Mouse (Mus musculus) stomach, embryonic 14.5 days (tissue): ENCODE data around the gene Stxbp3. TPM values are rescaled to one million over a fixed set of nuclear protein-coding genes. Genes with fewer than 3 reads are reported as not detected.
"Not testable (repeated sequence)": the region's sequence is repeated elsewhere in the genome, so short reads cannot be mapped to it uniquely, and the experiment has no call there.

Experiments used
- ATAC-seq: fragments of 200-750 bp; cut with Nextera tagmentation; 2 replicates; pipeline ENCODE4 v1.8.0; 2017; ENCODE audit warnings: low read depth, moderate TSS enrichment; ENCODE audit not compliant: insufficient number of reproducible peaks, insufficient read depth, low FRiP score
- H3K27ac ChIP-seq: fragments of 300-500 bp; sonication (generic); 2 replicates; pipeline ENCODE4 v1.5.1; 2014; ENCODE audit warnings: mild to moderate bottlenecking, low read length, moderate library complexity, mixed read lengths
- H3K27me3 ChIP-seq: fragments of 300-500 bp; sonication (generic); 2 replicates; pipeline ENCODE4 v1.6.1; 2014; ENCODE audit warnings: low read length, control low read depth, mixed read lengths; ENCODE audit not compliant: control insufficient read depth, insufficient read depth
- H3K36me3 ChIP-seq: fragments of 300-500 bp; sonication (generic); 2 replicates; pipeline ENCODE4 v1.6.1; 2014; ENCODE audit warnings: mild to moderate bottlenecking, control low read depth, low read length, moderate library complexity, mixed read lengths; ENCODE audit not compliant: control insufficient read depth, insufficient read depth
- H3K4me1 ChIP-seq: fragments of 300-500 bp; sonication (generic); 2 replicates; pipeline ENCODE4 v1.6.1; 2014; ENCODE audit warnings: low read length, control low read depth, mixed read lengths; ENCODE audit not compliant: control insufficient read depth, insufficient read depth
- H3K4me2 ChIP-seq: fragments of 300-500 bp; sonication (generic); replicated peaks from 2 replicates; pipeline ENCODE4 v1.6.1; 2014; ENCODE audit warnings: low read depth, low read length, control low read depth
- H3K4me3 ChIP-seq: fragments of 300-500 bp; sonication (generic); 2 replicates; pipeline ENCODE4 v1.5.1; 2014; ENCODE audit warnings: low read depth, low read length, control low read depth
- H3K9ac ChIP-seq: fragments of 300-500 bp; sonication (generic); replicated peaks from 2 replicates; pipeline ENCODE4 v1.6.1; 2014; ENCODE audit warnings: low read depth, mild to moderate bottlenecking, control low read depth, low read length, moderate library complexity, mixed read lengths
- H3K9me3 ChIP-seq: fragments of 300-500 bp; sonication (generic); 2 replicates; pipeline ENCODE4 v1.6.1; 2016; ENCODE audit warnings: low read depth, low read length, control low read depth; ENCODE audit not compliant: control insufficient read depth
- WGBS: fragments of 180-500 bp; shearing (Covaris S2); extraction: QIAGEN DNeasy Blood & Tissue Kit; methylation state at CpG from one replicate; pipeline ENCODE4 v1.1.7; 2014; 5-methylcytosine and 5-hydroxymethylcytosine counted together
- polyA plus RNA-seq: library from polyadenylated mRNA; unstranded; fragments of >200 nt; fragmentation: Nextera tagmentation; extraction: Ambion mirVana; gene quantifications from 2 replicates; pipeline ENCODE4 v1.2.1, GENCODE M21; 2014

Stxbp3 gene
- polyA plus RNA-seq, 1 experiment from 2014 or later: 43.6 TPM

DNA sequence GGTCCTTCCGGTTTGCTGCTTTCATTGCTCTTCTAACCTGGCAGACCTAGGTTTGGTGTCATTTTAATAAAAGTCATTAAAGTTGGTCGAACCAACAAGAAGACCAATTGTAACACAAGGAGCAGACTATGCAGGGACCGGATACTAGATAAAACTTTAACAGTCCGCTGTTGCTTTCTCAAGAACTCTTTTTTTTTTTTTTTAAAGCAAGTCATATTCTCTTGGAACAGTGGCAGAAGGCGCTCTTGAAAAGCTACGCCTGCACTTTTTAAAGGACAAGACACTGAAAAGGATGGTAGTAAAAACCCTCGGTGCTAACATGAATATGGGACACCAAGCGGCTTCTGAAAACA is 703 bp downstream of the Stxbp3 start:
- Histone ChIP-seq H3K4me3 (peak overlapping the region; percentile 75), H3K4me2 (peak overlapping the region; percentile 61), H3K4me1 (peaks cover 11% of the 10 kb centered on the region), H3K36me3 (peaks cover 6% of the 10 kb centered on the region; the same call in 1 of the 2 replicates), H3K27me3 (no peaks in the 10 kb centered on the region), H3K9me3 (no peaks in the 10 kb centered on the region), H3K9ac (peak overlapping the region; percentile 63), H3K27ac (peak overlapping the region; percentile 86)
- 4% methylated on average over 8 of the region's 8 CpGs for WGBS
- no peak for ATAC-seq

DNA sequence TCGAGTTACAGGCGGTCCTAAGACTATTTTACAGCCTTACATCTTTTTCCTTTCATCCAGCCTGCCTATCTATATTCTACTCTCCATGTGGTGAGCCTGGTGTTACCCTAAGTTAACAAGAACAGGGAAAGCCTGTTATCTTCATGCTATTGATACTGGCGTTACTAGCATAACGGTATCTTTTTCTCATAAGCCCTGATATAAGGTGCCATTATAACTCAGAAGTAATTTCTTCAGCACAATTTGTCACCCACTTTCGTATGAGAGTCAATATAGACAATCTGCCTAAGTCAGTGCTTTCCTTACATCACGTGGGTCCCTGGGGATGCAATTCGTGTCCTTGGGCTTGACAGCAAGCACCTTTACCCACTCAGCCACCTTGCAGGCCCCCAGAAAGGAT is 1.3 kb downstream of the Stxbp3 start:
- no peak for ATAC-seq
- Histone ChIP-seq H3K4me2 (peak overlapping the region; percentile 61), H3K4me1 (peaks cover 11% of the 10 kb centered on the region), H3K36me3 (peaks cover 6% of the 10 kb centered on the region; the same call in 1 of the 2 replicates), H3K27ac (no peak overlapping the region), H3K9ac (no peak overlapping the region), H3K9me3 (no peaks in the 10 kb centered on the region), H3K27me3 (no peaks in the 10 kb centered on the region), H3K4me3 (peak overlapping the region; percentile 75)
- WGBS: 76% methylated on average over 7 of the region's 7 CpGs

DNA sequence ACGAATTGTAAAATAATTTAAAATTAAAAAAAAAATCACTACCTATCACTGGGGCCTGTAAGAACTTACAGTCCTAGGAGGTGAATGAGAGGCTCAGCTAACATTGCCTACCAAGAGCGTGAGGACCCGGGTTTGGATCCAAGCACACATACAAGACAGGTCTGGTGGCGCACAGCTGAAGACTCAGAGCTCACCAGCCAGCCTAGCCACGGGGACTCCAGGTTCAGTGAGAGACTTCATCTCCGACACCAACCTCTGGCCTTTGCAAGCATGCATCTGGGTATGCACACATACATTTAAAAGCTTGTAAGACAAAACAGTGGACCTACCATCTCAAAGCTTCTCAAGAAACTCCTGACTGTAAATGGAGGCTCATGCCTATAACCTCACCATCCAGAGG is 3.4 kb downstream of the Stxbp3 start:
- 92% methylated on average over 6 of the region's 6 CpGs for WGBS
- Histone ChIP-seq H3K36me3 (peaks cover 6% of the 10 kb centered on the region; the same call in 1 of the 2 replicates), H3K4me3 (no peak overlapping the region), H3K27me3 (no peaks in the 10 kb centered on the region), H3K27ac (no peak overlapping the region), H3K9me3 (no peaks in the 10 kb centered on the region), H3K9ac (no peak overlapping the region), H3K4me1 (peaks cover 11% of the 10 kb centered on the region), H3K4me2 (no peak overlapping the region)
- no peak for ATAC-seq

DNA sequence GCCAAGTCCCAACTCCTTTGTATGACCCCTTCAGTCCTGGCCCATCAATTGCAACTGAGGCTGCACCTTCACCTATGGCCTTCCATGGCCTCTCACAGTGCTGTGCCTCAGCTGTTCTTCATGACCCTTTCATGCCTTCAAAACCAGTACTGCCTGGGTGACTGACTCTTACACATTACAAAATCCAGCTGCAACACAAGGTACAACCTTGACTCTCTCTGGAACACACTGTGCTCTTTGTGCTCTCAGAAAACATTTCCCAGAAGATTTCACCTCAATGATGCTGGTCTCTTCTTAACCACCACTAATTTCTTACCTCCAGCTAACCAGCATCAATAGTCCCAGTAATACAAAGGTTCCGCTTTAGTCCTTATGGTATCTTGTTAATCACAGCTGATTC is 6.6 kb downstream of the Stxbp3 start:
- H3K9me3 ChIP-seq, H3K36me3 ChIP-seq, H3K27me3 ChIP-seq, H3K27ac ChIP-seq, H3K4me1 ChIP-seq, H3K4me2 ChIP-seq, H3K9ac ChIP-seq, H3K4me3 ChIP-seq, ATAC-seq: not testable (repeated sequence)
- 94% methylated on average over 1 of the region's 1 CpGs for WGBS

DNA sequence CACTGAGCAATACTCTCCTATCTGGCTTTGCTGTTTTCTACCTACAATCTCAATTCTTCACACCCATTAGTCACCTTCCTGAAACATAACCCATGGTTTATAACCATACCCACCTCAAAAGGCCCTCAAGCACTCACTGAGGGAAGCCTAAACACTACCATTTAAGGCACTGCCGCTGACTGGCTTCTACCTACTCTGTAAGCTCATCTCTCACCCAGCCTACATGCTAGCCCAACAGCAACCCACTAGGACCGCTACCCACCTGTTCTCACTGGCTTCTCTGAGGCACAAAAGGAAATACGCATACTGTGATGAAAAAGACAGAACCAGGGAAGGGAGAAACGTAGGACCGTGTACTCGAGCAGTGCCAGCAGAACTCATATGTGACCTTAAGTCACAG is 8.6 kb downstream of the Stxbp3 start:
- Histone ChIP-seq H3K27me3 (no peaks in the 10 kb centered on the region), H3K4me1 (no peaks in the 10 kb centered on the region), H3K4me3 (no peak overlapping the region), H3K9ac (no peak overlapping the region), H3K36me3 (peaks cover 11% of the 10 kb centered on the region; the same call in 1 of the 2 replicates), H3K9me3 (no peaks in the 10 kb centered on the region), H3K4me2 (no peak overlapping the region), H3K27ac (no peak overlapping the region)
- WGBS: 89% methylated on average over 6 of the region's 6 CpGs
- no peak for ATAC-seq

DNA sequence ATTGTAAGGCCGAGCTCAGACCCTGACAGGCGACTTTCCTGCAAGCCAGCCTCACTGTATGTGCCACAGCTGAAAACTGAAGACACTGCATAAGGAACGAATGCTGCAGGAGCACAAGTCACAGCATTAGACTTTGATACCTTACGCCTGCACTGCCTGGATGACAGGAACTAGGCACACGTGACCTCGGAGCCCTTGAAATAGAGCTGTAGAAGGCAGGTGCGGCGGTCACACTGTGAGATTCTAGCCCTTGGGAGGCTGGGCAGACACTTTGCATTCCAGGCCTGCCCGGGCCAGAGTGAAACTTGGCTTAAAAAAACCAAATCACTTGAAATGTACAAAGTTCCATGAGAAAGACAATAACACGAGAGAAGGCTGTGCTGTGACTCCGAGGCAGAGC is 9.8 kb downstream of the Stxbp3 start:
- 84% methylated on average over 11 of the region's 11 CpGs for WGBS
- H3K4me3 ChIP-seq: no peak overlapping the region
- no peak overlapping the region for H3K9ac ChIP-seq
- no peaks in the 10 kb centered on the region for H3K4me1 ChIP-seq
- no peak overlapping the region for H3K4me2 ChIP-seq
- no peaks in the 10 kb centered on the region for H3K9me3 ChIP-seq
- no peak overlapping the region for H3K27ac ChIP-seq
- peaks cover 14% of the 10 kb centered on the region for H3K36me3 ChIP-seq
- no peaks in the 10 kb centered on the region for H3K27me3 ChIP-seq
- ATAC-seq: no peak

DNA sequence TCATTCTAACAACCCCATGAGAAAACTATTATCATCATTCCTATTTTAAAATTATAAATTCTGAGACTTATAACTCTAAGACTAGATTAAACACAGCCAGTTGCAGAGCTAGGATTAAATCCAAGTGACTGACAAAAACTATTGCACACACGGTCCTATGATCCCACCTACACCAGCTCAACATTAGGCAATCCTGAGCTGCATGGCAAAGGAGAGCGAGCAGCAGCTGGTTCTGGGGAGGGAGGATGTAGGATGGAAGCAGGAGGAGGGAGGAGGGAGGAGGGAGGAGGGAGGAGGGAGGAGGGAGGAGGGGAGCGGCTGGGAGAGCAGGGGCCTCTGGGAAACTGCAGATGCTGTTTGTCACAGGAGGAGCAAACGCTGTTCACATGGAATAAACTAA is 24.7 kb downstream of the Stxbp3 start:
- Histone ChIP-seq H3K4me3 (no peak overlapping the region), H3K9ac (no peak overlapping the region), H3K4me2 (no peak overlapping the region), H3K4me1 (no peaks in the 10 kb centered on the region), H3K27me3 (no peaks in the 10 kb centered on the region), H3K36me3 (peaks cover 13% of the 10 kb centered on the region), H3K9me3 (no peaks in the 10 kb centered on the region), H3K27ac (no peak overlapping the region)
- ATAC-seq: no peak
- 72% methylated on average over 4 of the region's 4 CpGs for WGBS

DNA sequence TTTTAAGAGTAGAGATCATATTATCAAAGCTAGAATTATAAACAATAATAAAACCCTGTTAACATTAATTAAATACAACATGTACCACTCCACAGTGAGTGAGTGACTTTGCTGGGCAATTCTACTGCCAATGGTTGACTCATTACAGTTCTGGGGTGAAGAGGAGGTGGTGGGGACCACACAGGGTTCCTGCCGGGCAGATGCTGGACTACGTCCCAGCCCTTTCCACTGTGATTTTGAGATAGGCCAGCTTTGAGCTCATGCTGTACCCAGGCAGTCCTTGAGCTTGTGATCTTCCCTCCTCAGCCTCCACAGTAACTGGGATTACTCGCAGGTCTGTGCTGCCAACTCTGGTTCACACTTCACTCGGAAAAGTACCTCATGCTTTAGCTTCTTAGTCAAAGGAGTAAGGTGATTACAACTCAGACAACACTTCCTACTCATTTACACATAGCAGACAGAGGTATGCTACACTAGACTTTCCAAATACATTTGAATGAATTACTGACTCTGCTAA is 29.5 kb downstream of the Stxbp3 start:
- H3K9me3 ChIP-seq: no peaks in the 10 kb centered on the region
- H3K27me3 ChIP-seq: no peaks in the 10 kb centered on the region
- 75% methylated on average over 4 of the region's 4 CpGs for WGBS
- H3K4me3 ChIP-seq: no peak overlapping the region
- ATAC-seq: no peak
- H3K4me1 ChIP-seq: no peaks in the 10 kb centered on the region
- no peak overlapping the region for H3K9ac ChIP-seq
- no peak overlapping the region for H3K27ac ChIP-seq
- no peak overlapping the region for H3K4me2 ChIP-seq
- peaks cover 7% of the 10 kb centered on the region; the same call in 1 of the 2 replicates for H3K36me3 ChIP-seq

DNA sequence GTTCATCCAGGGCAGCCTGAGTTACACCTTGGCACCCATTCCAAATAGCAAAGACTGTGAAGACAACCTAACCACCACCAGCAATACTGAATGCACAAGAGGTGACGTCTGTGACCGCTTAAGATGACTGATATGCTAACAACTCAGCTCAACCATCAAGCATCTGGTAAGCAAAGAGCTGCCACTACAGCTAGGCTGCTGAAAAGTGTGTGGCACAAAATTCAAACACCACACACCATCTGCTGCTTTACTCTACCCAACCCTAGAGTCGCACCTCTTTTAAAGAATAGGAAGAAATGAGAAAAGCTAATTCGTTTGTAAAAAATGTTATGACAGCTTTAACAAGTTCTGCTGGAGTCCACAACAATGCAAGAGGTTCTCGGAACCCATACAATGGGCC is 34.7 kb downstream of the Stxbp3 start:
- WGBS: 89% methylated on average over 5 of the region's 5 CpGs
- H3K4me3 ChIP-seq: no peak overlapping the region
- ATAC-seq: no peak

More for the DNA sequence above, 34.7 kb downstream of the Stxbp3 start:
- H3K9me3 ChIP-seq: no peaks in the 10 kb centered on the region
- H3K9ac ChIP-seq: no peak overlapping the region
- no peak overlapping the region for H3K4me2 ChIP-seq
- no peaks in the 10 kb centered on the region for H3K4me1 ChIP-seq
- peaks cover 41% of the 10 kb centered on the region for H3K36me3 ChIP-seq
- no peaks in the 10 kb centered on the region for H3K27me3 ChIP-seq
- H3K27ac ChIP-seq: no peak overlapping the region
